Mouse (Mus musculus) hindlimb bud, embryonic 11.5 days (tissue): ENCODE measurements at regions not wholly inside any gene's neighbourhood (a gene's known extent, or its start where the extent isn't known, plus 50 kb on each side); places are given as distances from the start of the nearest gene placed in this dataset.
A peak's percentile ranks its signal among the peaks of the same experiment; 100 is the strongest.

Experiments
- DNase-seq: peaks from one replicate; pipeline ENCODE4 v3.0.0-alpha.2; 2012; ENCODE audit warnings: low read depth, low spot score; ENCODE audit errors: extremely low spot score

- no peak for DNase-seq
Measured at GRCm38 (mm10) chr14:37298631-37299030, 163.6 kb upstream of the Ghitm start.

- no peak for DNase-seq
Measured at GRCm38 (mm10) chr14:37296531-37296930, 161.5 kb upstream of the Ghitm start.

GRCm38 (mm10) chr14:37292084-37292860, 157.2 kb upstream of the Ghitm start:
- no peak for DNase-seq

DNA sequence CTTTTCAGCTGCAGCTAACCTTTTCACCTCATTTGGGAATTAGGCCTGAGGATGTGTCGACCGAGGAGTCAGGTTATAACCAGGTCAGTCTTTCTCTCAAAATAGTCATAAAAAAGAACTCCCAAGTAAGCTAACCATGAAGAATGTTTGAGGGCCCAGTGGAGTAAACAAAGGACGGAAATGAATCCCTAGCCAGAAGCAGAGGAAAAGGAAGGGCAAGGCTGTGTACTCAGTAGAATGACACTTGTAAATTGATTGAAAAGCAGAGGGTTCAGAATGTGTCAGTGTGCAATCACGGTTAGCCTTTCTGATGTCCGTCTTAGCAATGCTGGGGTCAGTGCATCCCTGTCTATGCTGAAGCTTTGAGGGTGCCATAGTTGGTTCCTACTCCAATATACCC, 149.3 kb upstream of the Ghitm start:
- no peak for DNase-seq

DNA sequence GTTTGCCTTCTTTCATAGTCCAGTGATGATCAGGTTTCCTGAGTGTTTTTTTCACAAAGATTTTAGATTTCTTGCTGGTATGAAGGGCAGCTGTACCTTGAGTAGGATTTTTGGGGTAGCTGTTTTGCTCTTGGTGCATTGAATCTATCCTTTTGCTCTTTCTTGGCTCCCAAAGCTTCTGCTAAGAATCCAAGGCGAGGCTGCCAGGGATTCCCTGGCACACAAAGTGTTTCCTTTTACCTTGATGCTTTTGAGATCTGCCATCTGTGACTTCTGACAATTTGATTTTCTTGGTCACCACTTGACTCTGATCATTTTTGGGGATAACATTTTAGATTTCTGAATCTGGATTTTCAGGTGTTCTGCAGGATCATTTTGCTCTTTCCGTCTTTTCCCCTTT, 144.3 kb upstream of the Ghitm start:
- DNase-seq: no peak

DNA sequence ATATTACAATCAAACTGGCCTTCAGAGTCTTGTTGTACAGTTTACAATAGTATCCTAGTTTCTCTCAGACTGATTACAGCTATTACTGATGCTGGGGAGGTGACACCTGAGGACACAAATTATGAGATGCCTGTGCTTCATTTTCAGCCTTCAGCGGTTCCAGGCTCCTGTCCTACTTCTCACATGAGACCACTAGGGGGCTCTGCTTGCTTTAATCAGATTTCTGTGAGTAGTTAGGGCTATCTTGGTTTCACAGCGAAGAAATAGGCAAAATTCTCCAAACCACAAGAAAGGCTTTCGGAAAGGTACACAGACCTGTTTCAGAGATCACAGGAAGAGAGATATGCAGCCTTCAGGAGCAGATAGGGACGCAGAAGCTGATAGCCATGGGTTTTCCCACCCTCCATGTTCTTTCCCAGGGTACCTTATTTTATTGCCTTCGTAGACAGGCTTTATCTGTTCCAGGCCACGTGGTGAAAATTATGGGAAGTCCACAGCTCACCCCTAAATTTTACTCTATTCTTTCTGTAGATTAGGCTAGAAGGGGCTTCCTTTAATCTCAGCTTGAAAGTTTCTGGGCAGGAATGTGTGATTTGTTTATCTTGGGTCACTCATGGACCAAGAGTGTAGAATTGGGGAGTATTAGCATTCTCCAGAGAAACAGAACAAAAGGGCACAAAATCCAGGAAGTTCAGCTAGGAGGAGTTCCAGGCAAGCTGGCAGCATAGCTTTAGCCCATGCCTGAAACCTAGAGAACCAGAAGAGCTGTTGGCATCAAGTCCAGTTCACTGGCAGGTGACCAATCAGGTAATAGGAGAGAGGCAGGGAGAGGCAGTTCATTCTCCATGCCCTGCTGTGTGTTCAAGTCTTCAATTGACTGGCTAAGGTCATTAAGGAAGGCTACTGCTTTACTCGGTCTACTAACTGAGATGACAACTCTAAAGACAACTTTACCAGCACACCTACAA, 141.9 kb upstream of the Ghitm start:
- peak; percentile 10 for DNase-seq

- no peak for DNase-seq
Measured at GRCm38 (mm10) chr14:37272063-37272462, 137.0 kb upstream of the Ghitm start.

DNA sequence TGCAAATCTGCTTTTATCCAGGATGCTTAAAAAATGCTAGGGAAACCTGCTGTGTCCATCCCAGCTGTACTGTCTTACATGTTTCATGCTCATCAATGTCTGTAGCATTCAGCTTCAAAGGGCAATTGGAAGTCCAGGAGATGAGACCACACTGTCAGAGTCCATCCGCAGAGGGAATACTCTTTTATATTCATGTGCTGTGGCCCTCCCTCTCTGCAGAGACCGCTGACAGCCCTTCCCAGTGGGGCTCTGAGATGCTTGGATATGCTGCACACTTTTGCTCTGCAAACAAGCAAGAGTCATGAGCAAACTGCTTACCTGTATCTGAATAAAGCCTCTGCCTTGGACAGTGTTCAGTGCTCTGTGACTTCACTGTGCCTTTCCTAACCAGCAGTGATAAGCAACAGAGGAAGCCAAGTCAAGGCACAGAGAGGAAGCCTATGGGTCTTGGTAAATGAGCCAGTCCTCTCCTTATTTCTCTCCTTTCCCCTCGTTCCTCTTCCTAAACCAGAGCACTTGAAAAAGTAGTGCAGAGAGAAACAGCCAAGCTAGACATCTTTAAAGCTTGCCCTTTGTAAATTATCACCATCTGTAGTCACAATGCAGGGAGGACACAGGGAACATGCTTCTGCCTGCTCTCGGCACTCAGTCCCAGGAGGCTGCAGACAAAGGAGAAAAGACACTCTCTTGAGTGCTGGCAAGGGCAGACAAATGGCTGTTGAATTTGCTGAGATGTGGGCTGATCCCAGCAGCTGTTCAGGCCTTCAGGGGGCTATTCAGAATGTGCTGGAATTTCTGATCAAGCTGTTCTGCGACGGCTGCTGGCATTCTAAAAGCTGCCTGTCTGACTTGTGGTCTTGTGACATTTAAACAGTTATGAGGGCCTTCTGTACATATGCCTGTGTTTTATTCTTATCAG, 136.2 kb upstream of the Ghitm start:
- no peak for DNase-seq

DNA sequence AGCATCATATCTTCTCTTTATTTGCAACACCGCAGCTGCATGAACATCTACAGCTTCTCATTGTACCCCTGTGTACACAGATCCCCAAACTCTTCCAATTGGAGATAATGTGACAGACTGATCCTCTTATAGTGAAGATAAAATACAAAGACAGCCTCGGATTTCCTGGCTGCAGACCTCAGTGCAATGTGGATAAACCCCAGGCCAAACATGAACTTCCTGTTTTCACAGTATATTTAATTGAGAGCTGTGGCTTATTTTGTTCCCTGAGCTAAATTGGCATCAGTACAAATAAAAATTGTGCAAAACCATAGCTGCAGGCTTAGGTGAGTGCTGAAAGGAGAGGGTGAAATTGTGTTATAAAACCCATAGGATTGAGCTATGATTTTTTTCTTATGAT, 134.8 kb upstream of the Ghitm start:
- DNase-seq: no peak

DNA sequence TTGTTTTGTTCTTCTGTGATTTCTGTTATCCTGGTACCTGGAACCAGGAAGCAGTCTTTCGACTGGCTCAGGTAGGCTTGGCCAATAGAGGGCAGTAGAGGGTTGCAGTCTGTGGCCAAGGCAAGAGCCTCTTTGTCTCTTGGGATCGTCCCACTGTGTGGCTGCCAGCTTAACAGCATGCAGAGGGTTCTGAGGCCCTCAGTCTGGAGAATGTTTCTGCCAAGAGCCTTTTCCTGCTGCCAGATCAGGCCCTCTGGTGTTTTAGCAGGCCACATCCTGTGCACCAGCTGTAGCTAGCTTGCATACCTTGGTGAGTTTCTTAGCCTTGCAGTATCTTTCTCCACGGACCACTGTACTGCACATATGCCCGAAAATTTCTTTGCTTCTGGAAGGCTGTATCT, 103.6 kb upstream of the Ghitm start:
- DNase-seq: peak; percentile 8

DNA sequence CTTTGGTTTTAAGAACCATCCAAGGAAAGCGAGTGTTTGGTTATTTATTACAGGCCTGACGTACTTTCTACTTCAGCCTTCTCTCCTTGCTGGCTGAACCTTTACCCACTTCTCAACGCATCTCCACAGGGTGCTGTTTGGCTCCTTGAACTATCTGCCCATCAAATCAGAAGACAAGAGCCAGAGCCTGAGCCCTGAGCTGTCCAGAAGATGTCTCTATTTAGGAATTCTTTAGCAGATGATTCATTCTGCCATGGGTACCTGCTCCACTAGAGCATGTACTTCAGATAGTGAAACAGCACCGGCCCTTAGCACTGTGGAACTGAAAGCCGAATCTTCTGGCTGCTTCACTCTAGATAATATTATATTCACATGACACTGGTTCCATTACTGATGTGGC, 102.1 kb upstream of the Ghitm start:
- no peak for DNase-seq

- no peak for DNase-seq
Measured at GRCm38 (mm10) chr14:37208256-37208655, 73.2 kb upstream of the Ghitm start.

GRCm38 (mm10) chr14:37189795-37190194, 54.7 kb upstream of the Ghitm start:
- DNase-seq: no peak
